Mouse (Mus musculus) splenic B cell, adult 2 months (primary cell): ENCODE measurements at regions not wholly inside any gene's neighbourhood (a gene's known extent, or its start where the extent isn't known, plus 50 kb on each side); places are given as distances from the start of the nearest gene placed in this dataset.

Experiments used
- DNase-seq: peaks from one replicate; pipeline ENCODE4 v3.0.0-alpha.2; 2011; ENCODE audit warnings: low read depth, low spot score
- H3K27me3 ChIP-seq: 2 replicates; pipeline ENCODE4 v1.6.1; 2012; ENCODE audit warnings: mild to moderate bottlenecking, low read length, moderate library complexity, mixed read lengths; ENCODE audit not compliant: control insufficient read depth, poor library complexity, insufficient read depth, severe bottlenecking
- H3K36me3 ChIP-seq: 2 replicates; pipeline ENCODE4 v1.6.1; 2012; ENCODE audit warnings: mild to moderate bottlenecking, low read length, moderate library complexity, mixed read lengths; ENCODE audit not compliant: control insufficient read depth, poor library complexity, insufficient read depth, severe bottlenecking

GRCm38 (mm10) chr13:97672038-97672675 lies 88.3 kb downstream of the Gm10260 start:
- H3K36me3 ChIP-seq, result no peaks in the 10 kb centered on the region
- H3K27me3 ChIP-seq, result no peaks in the 10 kb centered on the region
- DNase-seq, result no peak

GRCm38 (mm10) chr13:97669366-97669765 lies 91.1 kb downstream of the Gm10260 start:
- Histone ChIP-seq H3K27me3 (no peaks in the 10 kb centered on the region), H3K36me3 (no peaks in the 10 kb centered on the region)
- no peak for DNase-seq

GRCm38 (mm10) chr13:97668910-97669309 lies 91.5 kb downstream of the Gm10260 start:
- Histone ChIP-seq H3K36me3 (no peaks in the 10 kb centered on the region), H3K27me3 (no peaks in the 10 kb centered on the region)
- DNase-seq, result no peak

- DNase-seq, result no peak
- Histone ChIP-seq H3K36me3 (no peaks in the 10 kb centered on the region), H3K27me3 (no peaks in the 10 kb centered on the region)
Observed at GRCm38 (mm10) chr13:97667313-97667712, 93.1 kb downstream of the Gm10260 start.

DNA sequence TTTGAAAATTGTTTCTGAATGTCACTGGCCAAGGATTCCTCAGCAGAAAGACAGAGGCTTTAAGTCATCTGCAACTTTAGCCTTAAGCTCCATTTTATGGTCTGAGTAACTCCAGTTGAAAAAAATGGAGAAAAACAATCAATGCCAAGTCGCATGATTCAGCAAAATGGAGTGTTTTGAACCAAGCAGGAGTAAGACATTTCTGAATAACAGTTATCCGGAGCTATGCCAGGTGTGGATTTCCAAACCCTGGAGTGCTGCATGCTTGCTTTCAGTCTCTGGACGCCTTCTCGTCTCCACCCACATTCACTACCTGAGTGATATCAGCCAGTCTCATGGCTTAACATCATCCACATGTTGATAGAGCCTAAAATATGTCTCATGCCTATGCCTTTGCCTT lies 93.7 kb downstream of the Gm10260 start:
- Histone ChIP-seq H3K36me3 (no peaks in the 10 kb centered on the region), H3K27me3 (no peaks in the 10 kb centered on the region)
- DNase-seq, result no peak

DNA sequence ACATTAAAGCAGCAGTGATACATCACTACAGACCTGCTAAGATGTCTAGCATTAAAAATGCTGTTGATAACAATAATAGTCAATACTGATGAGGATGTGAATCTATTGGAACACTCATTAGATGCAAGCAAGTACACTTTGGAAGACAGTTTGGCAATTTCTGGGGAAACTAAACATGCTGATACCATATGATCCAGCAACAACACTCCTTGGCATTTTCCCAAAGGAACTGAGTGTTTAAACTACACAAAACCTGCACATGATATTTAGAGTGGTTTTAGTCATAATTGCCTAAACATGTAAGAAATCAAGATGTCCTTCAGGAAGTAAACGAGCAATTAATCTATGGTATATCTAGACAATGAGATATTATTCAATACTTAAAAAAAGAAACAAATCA lies 95.2 kb downstream of the Gm10260 start:
- no peaks in the 10 kb centered on the region for H3K36me3 ChIP-seq
- no peak for DNase-seq
- no peaks in the 10 kb centered on the region for H3K27me3 ChIP-seq

GRCm38 (mm10) chr13:97662741-97663140 lies 97.7 kb downstream of the Gm10260 start:
- no peak for DNase-seq
- Histone ChIP-seq H3K36me3 (no peaks in the 10 kb centered on the region), H3K27me3 (no peaks in the 10 kb centered on the region)

DNA sequence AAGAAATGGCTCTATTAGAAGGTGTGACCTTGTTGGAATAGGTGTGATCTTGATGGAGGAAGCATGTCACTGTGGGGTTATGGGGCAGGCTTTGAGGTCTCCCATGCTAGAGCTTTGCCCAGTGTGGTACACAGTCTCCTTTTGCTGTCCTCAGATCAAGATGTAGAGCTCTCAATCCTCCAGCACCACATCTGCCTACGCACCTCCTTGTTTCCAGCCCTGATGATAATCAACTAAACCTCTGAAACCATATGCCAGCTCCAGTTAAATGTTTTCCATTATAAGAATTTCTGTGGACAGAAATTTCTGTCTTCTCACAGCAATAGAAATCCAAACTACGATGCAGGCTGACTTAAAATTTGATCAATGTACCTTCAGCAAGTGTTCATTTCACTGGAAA lies 103.8 kb downstream of the Gm10260 start:
- Histone ChIP-seq H3K27me3 (no peaks in the 10 kb centered on the region), H3K36me3 (no peaks in the 10 kb centered on the region)
- no peak for DNase-seq

DNA sequence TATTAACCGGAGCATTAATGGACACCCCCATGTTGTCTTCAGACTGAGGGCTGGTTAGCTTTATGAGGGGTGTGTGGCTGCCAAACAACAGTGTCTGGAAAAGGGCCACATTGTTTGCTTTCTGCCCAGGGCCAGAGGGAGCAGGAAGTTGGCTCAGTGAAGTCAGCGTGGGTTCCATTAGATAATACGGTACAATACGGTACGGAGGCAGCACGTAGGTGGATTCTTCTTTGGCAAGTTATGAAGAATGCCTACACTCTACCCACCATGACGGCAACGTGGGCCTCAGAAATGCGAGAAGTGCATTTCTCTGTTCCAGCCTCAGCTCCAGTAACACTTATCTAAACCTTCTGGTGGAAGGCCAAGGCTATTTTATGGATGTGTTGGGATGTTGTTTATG lies 108.2 kb downstream of the Gm10260 start:
- H3K36me3 ChIP-seq, result no peaks in the 10 kb centered on the region
- DNase-seq, result no peak
- no peaks in the 10 kb centered on the region for H3K27me3 ChIP-seq

DNA sequence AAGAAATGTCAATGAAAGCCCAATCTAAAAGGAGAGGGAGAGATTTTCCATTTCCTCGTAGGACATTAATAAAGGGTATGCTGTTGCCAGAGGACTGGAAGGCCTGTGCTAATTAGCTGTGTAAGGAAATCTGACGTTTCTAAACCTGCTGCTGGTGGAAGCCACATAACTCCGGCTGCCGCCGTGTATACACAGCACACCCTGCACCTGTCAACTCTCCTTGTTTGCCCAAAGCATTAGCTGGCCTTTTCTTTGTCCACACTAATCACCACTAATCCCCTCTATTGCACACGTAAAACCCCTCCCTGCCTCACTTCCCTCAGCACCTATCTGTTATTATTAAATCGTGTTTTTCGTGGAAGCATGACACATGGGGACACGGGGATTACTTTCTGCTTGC lies 108.7 kb downstream of the Gm10260 start:
- no peaks in the 10 kb centered on the region for H3K36me3 ChIP-seq
- H3K27me3 ChIP-seq, result no peaks in the 10 kb centered on the region
- no peak for DNase-seq

- Histone ChIP-seq H3K27me3 (no peaks in the 10 kb centered on the region), H3K36me3 (no peaks in the 10 kb centered on the region)
- DNase-seq, result no peak
Observed at GRCm38 (mm10) chr13:97651176-97651575, 109.3 kb downstream of the Gm10260 start.

DNA sequence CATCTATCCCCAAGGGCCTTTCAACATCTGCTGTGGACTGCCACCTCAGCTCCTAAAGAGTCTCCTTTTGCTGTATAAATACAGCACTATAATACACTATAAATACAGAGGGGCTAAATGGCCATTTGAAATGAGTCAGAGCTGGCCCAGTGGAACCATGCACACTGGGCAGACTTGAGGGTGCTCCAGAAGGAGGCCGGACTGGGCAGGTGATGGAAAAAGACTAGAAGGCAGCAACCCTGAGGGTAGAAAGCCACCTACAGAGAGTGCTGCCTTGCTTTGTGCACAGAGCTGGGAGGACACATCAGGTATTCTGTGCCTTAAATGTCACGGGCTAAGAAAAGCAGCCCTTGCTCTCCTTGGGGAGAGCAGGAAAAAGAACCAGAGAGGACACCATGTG lies 110.2 kb downstream of the Gm10260 start:
- DNase-seq, result no peak
- Histone ChIP-seq H3K27me3 (no peaks in the 10 kb centered on the region), H3K36me3 (no peaks in the 10 kb centered on the region)

DNA sequence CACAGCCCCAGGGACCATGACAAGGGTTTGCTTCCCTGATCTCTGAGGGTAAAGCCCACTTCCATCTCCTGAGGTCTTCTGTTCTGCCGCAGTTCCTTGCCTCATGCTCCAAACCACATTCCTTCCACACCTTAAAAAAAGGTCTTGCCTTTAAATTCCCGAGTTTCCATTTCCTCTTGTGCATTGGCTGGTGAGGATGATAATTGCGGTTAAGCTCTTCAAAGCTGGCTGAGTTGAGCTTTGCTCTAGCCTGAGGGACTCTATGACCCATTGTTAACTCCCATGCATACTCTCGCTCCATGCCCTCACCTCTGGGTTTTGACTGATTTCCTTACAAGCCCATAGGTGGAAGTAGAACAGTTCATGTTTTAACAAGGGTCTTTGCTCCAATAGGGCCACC lies 112.9 kb downstream of the Gm10260 start:
- DNase-seq, result no peak
- H3K27me3 ChIP-seq, result no peaks in the 10 kb centered on the region
- no peaks in the 10 kb centered on the region for H3K36me3 ChIP-seq

- H3K27me3 ChIP-seq, result no peaks in the 10 kb centered on the region
- no peak for DNase-seq
- no peaks in the 10 kb centered on the region for H3K36me3 ChIP-seq
Observed at GRCm38 (mm10) chr13:97646021-97646385, 114.4 kb downstream of the Gm10260 start.

GRCm38 (mm10) chr13:97645107-97646020 lies 115.1 kb downstream of the Gm10260 start:
- Histone ChIP-seq H3K36me3 (no peaks in the 10 kb centered on the region), H3K27me3 (no peaks in the 10 kb centered on the region)
- no peak for DNase-seq
